Mouse (Mus musculus): ENCODE results near the gene 4930596D02Rik.

4930596D02Rik gene

GRCm38 (mm10) chr14:35811878-35812277 lies at the start of gene 4930596D02Rik:
4930596D02Rik (minus strand) TSS chr14:35811978.
- in situ Hi-C loops (cut with MboI, MseI), result no loop called here

GRCm38 (mm10) chr14:35853254-35853653 lies 41.5 kb upstream of the 4930596D02Rik start:
- in situ Hi-C loops (cut with MboI, MseI), result no loop called here

- in situ Hi-C loops (cut with MboI, MseI), result no loop called here
Observed at GRCm38 (mm10) chr14:35845271-35845670, 33.5 kb upstream of the 4930596D02Rik start.

GRCm38 (mm10) chr14:35842111-35842721 lies 30.4 kb upstream of the 4930596D02Rik start:
- in situ Hi-C loops (cut with MboI, MseI), result no loop called here

GRCm38 (mm10) chr14:35792656-35793213 lies 19.0 kb downstream of the 4930596D02Rik start:
- in situ Hi-C loops (cut with MboI, MseI), result no loop called here

- in situ Hi-C loops (cut with MboI, MseI), result no loop called here
Observed at GRCm38 (mm10) chr14:35780033-35780432, 31.7 kb downstream of the 4930596D02Rik start.

GRCm38 (mm10) chr14:35773306-35773705 lies 38.5 kb downstream of the 4930596D02Rik start:
- in situ Hi-C loops (cut with MboI, MseI), result no loop called here

Data from regulatory T cell (primary cell).